Mouse (Mus musculus) liver, adult 2 months (tissue): ENCODE results near the gene Pjvk. TPM values are rescaled to one million over a fixed set of nuclear protein-coding genes. Genes with fewer than 3 reads are reported as not detected.

Experiments used
- DNase-seq: peaks from one replicate; pipeline ENCODE4 v3.0.0-alpha.2; 2011; ENCODE audit warnings: low read depth, low spot score; ENCODE audit errors: extremely low read depth
- H3K27ac ChIP-seq: fragments of 200-500 bp; replicated peaks from 2 replicates; pipeline ENCODE4 v1.5.1; 2012; ENCODE audit warnings: low read depth, mild to moderate bottlenecking, control low read depth, inconsistent platforms, low read length; ENCODE audit not compliant: insufficient read depth
- H3K27me3 ChIP-seq: fragments of 200-500 bp; 2 replicates; pipeline ENCODE4 v1.6.1; 2012; ENCODE audit warnings: mild to moderate bottlenecking, moderate library complexity, low read length, inconsistent platforms; ENCODE audit not compliant: control insufficient read depth, insufficient read depth
- H3K36me3 ChIP-seq: fragments of 200-500 bp; 2 replicates; pipeline ENCODE4 v1.6.1; 2012; ENCODE audit warnings: low read length, inconsistent platforms; ENCODE audit not compliant: control insufficient read depth, insufficient read depth
- H3K4me1 ChIP-seq: fragments of 200-500 bp; 2 replicates; pipeline ENCODE4 v1.6.1; 2011; ENCODE audit warnings: low read length; ENCODE audit not compliant: control insufficient read depth, insufficient read depth
- H3K4me3 ChIP-seq: fragments of 200-500 bp; 2 replicates; pipeline ENCODE4 v1.5.1; 2011; ENCODE audit warnings: low read depth, mild to moderate bottlenecking, control low read depth, low read length, moderate library complexity; ENCODE audit not compliant: insufficient read depth
- H3K79me2 ChIP-seq: fragments of 200-500 bp; 2 replicates; pipeline ENCODE4 v1.6.1; 2012; ENCODE audit warnings: inconsistent platforms, mild to moderate bottlenecking, low read length, moderate library complexity; ENCODE audit not compliant: control insufficient read depth, insufficient read depth
- H3K9ac ChIP-seq: fragments of 200-500 bp; 2 replicates; pipeline ENCODE4 v1.6.1; 2012; ENCODE audit warnings: low read depth, mild to moderate bottlenecking, control low read depth, inconsistent platforms, low read length
- CTCF ChIP-seq: fragments of 200-500 bp; IDR thresholded peaks from 2 replicates; pipeline ENCODE4 v1.5.1; 2011; ENCODE audit warnings: low read depth, low read length, control low read depth
- POLR2A ChIP-seq: fragments of 200-500 bp; IDR thresholded peaks from 2 replicates; pipeline ENCODE4 v1.6.1; 2011; ENCODE audit warnings: low read length, control low read depth; ENCODE audit not compliant: insufficient read depth; ENCODE audit errors: extremely low read depth
- WGBS: fragments of 180-500 bp; shearing (Covaris S2); methylation state at CpG from one replicate; pipeline ENCODE4 v1.1.7; 2018; 5-methylcytosine and 5-hydroxymethylcytosine counted together
- polyA plus RNA-seq: library from polyadenylated mRNA; depleted of rRNA; stranded (reverse); fragments of >200 nt; gene quantifications from 2 replicates; pipeline ENCODE4 v1.2.3, GENCODE M21; 2012
- total RNA-seq: library from RNA; depleted of rRNA; stranded (reverse); fragments of >200 nt; gene quantifications from 2 replicates; pipeline ENCODE4 v1.2.3, GENCODE M21; 2014

Gene Pjvk
- total and polyA plus RNA-seq, 2 experiments: not detected

DNA sequence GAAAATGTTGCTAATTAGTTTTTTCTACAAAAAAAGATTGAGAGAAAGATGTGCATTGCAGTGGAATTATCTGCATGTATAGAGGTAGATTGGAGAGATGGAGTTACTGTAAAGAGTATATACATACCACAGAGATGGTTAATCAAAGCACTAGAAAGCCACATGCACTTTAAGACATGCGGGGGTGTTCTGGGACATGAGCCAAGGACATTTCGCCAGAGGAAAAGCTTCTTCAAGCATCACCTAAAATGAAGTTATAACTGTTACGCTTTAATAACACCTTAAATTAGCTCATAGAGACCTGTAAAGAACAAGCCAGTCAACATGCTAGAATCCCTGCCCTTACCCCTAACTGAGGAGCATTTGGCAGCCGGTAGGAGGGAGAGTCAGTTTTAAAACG lies 18.9 kb downstream of the Pjvk start:
- no peak overlapping the region for H3K4me3 ChIP-seq
- no peaks in the 10 kb centered on the region for H3K27me3 ChIP-seq
- peaks cover 12% of the 10 kb centered on the region; the same call in 1 of the 2 replicates for H3K36me3 ChIP-seq
- H3K79me2 ChIP-seq: no peaks in the 10 kb centered on the region
- TF ChIP-seq CTCF (no peak), POLR2A (no peak)
- 89% methylated on average over 5 of the region's 5 CpGs for WGBS
- DNase-seq: no peak
- no peak overlapping the region for H3K27ac ChIP-seq
- peaks cover 2% of the 10 kb centered on the region; the same call in 1 of the 2 replicates for H3K4me1 ChIP-seq
- no peak overlapping the region for H3K9ac ChIP-seq

DNA sequence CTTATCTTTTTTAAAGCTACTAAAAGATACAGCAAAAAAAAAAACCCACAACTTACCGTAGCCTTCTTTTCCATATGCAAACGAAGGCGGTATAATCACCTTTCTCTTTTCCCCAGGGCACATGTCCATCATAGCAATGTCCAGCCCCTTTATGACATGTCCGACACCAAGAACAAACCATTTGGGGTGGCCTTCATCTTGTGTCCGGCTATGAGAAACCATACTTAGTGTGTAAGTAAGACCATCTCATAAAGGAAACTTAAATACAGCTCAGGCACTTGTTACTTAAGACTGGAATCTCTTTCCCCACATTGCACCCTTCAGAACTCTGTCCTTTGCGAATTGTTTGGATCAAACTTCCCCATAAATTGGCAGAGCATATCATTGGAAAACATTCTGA lies 23.4 kb downstream of the Pjvk start:
- H3K4me3 ChIP-seq: no peak overlapping the region
- no peaks in the 10 kb centered on the region for H3K27me3 ChIP-seq
- TF ChIP-seq CTCF: no peak
- TF ChIP-seq POLR2A: no peak
- H3K79me2 ChIP-seq: peaks cover 12% of the 10 kb centered on the region; the same call in 1 of the 2 replicates
- no peak overlapping the region for H3K27ac ChIP-seq
- peaks cover 2% of the 10 kb centered on the region; the same call in 1 of the 2 replicates for H3K36me3 ChIP-seq
- no peak overlapping the region for H3K9ac ChIP-seq
- DNase-seq: peak; percentile 20
- H3K4me1 ChIP-seq: peaks cover 9% of the 10 kb centered on the region
- WGBS: 79% methylated on average over 6 of the region's 6 CpGs

DNA sequence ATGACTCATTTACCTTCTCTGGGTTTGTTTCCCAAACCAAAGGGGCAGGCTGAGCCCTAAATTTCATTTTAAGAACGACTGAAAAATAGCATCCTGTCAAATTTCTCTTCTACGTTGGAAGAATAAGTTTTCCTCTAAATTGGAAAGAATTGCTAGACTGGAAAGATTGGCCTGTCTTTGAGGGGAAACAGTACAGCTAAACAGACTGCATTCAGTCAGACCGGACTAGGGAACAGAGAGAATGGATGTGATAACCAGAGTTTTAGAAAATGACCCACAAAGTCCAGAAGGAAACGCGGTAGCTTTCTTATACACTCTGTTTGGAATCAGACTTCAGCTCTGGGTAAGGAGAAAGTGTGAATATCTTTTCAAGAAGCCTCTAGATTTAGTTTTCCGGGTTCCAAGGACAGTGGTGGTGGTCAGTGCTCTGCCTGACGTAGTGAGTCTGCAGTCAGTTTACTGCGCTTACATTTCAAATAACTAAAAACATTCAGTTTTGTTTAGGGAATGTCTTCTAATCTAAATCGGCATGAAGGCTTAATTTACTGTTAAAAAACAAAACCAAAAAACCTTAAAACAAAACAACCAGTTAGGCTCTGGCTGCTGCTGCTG lies 24.0 kb downstream of the Pjvk start:
- peak; percentile 24 for DNase-seq
- Histone ChIP-seq H3K27me3 (no peaks in the 10 kb centered on the region), H3K27ac (peak overlapping the region; percentile 53), H3K36me3 (no peaks in the 10 kb centered on the region), H3K4me3 (peak overlapping the region; percentile 41), H3K79me2 (peaks cover 12% of the 10 kb centered on the region; the same call in 1 of the 2 replicates), H3K4me1 (peaks cover 9% of the 10 kb centered on the region), H3K9ac (peak overlapping the region; percentile 61)
- TF ChIP-seq POLR2A (no peak), CTCF (no peak)
- WGBS: 27% methylated on average over 9 of the region's 9 CpGs

DNA sequence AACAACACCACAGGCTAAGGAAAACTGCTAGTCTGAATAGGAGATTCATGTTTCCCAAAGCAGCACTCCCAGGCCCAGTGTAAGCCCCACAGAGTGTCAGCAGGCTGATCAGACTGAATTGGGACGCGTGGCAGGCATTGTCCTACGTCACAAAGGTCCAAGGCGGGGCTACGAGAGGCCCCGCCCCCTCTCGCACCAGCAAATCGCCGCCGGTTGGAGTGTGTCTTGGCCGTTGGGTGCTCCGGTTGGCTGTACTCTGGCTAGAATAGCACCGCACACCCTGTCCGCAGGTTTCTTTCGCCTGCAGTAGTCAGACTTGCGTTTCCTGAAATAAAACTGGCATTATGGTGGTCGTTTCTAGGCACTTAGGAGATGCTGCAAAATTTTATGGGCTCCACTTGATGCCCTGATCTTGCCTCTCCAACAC lies 24.7 kb downstream of the Pjvk start, which contains the start of gene Fkbp7:
TSS of gene Fkbp7 (minus strand) at position 151 of the 427 bp plus-strand sequence.
- WGBS: 1% methylated on average over 17 of the region's 17 CpGs
- DNase-seq: peak; percentile 82

DNA sequence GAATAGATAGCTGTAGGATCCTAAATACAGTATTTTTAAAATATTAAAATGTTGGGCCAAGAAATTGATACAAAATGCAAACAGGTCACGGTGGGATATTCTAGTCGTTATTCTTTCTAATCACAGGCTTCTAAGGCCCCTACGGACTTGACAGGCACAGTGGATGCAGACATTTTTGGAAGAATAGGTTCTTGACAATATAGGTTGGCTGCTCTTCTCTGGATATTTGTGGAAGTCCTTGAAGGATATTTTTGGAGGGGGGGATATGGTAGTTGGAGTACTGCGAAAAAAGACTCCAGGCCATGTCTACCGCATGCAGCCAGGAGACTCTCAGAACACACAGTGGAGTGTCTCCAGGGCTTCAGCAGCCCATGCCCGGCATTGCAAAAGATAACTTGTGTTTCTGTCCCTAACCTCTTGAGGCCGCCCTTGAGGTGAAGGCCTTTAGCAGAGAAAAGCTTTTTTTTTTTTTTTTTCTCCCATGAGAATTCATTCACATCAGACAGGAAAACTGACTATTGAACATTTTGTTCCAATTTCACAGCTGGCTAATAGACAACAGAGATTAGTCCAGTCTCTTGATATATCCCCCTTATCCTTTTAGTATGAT lies 25.3 kb downstream of the Pjvk start:
- Histone ChIP-seq H3K4me1 (peaks cover 11% of the 10 kb centered on the region), H3K4me3 (no peak overlapping the region)
- TF ChIP-seq CTCF (peak; percentile 11; the same call in 1 of the 2 replicates), POLR2A (no peak)

More for the DNA sequence above, 24.7 kb downstream of the Pjvk start, which contains the start of gene Fkbp7:
- H3K4me1 ChIP-seq: peaks cover 9% of the 10 kb centered on the region
- peak within 1 kb of the TSS; percentile 53 for H3K27ac ChIP-seq
- H3K4me3 ChIP-seq: peak within 1 kb of the TSS; percentile 41
- peak within 1 kb of the TSS; percentile 61 for H3K9ac ChIP-seq
- no peaks in the 10 kb centered on the region for H3K36me3 ChIP-seq
- TF ChIP-seq CTCF (no peak), POLR2A (peak; percentile 58; the same call in 1 of the 2 replicates)
- peaks cover 12% of the 10 kb centered on the region; the same call in 1 of the 2 replicates for H3K79me2 ChIP-seq
- H3K27me3 ChIP-seq: no peaks in the 10 kb centered on the region

More for the DNA sequence above, 25.3 kb downstream of the Pjvk start:
- Histone ChIP-seq H3K9ac (no peak overlapping the region), H3K79me2 (peaks cover 15% of the 10 kb centered on the region; the same call in 1 of the 2 replicates), H3K27me3 (no peaks in the 10 kb centered on the region), H3K27ac (no peak overlapping the region), H3K36me3 (no peaks in the 10 kb centered on the region)
- WGBS: 54% methylated on average over 7 of the region's 7 CpGs
- peak; percentile 26 for DNase-seq
